Mouse (Mus musculus): ENCODE measurements around the gene H2-DMb2. TPM values are rescaled to one million over a fixed set of nuclear protein-coding genes. Genes with fewer than 3 reads are reported as not detected.

The H2-DMb2 gene
- polyA plus RNA-seq, 1 experiment from 2014 or later: 0.42 TPM

GRCm38 (mm10) chr17:34127475-34127874 lies 15.6 kb upstream of the H2-DMb2 start:
- peaks cover 28% of the 10 kb centered on the region for H3K4me1 ChIP-seq
- no peak overlapping the region for H3K27ac ChIP-seq
- H3K27me3 ChIP-seq: no peaks in the 10 kb centered on the region
- ATAC-seq (ENCODE audit: insufficient number of reproducible peaks, insufficient read depth, low FRiP score, low TSS enrichment): no peak
- 25% methylated on average over 6 of the region's 6 CpGs for WGBS
- 0 out of 2 replicates have a peak, but pooled peaks cover 2% of the 10 kb centered on the region for H3K36me3 ChIP-seq
- H3K9ac ChIP-seq: no peak overlapping the region
- no peak overlapping the region for H3K4me2 ChIP-seq (replicated peaks)
- no peak overlapping the region for H3K4me3 ChIP-seq
- H3K9me3 ChIP-seq: no peaks in the 10 kb centered on the region

GRCm38 (mm10) chr17:34128264-34128937 lies 14.7 kb upstream of the H2-DMb2 start:
- H3K27ac ChIP-seq: no peak overlapping the region
- 22% methylated on average over 13 of the region's 13 CpGs for WGBS
- peak overlapping the region; percentile 9; the same call in 1 of the 2 replicates for H3K4me3 ChIP-seq
- H3K9me3 ChIP-seq: no peaks in the 10 kb centered on the region
- no peaks in the 10 kb centered on the region for H3K27me3 ChIP-seq
- peaks cover 28% of the 10 kb centered on the region for H3K4me1 ChIP-seq
- ATAC-seq (ENCODE audit: insufficient number of reproducible peaks, insufficient read depth, low FRiP score, low TSS enrichment): no peak
- H3K4me2 ChIP-seq (replicated peaks): peak overlapping the region; percentile 23
- 0 out of 2 replicates have a peak, but pooled peaks cover 2% of the 10 kb centered on the region for H3K36me3 ChIP-seq
- no peak overlapping the region for H3K9ac ChIP-seq

GRCm38 (mm10) chr17:34128944-34129791 lies 13.9 kb upstream of the H2-DMb2 start:
- Histone ChIP-seq H3K4me3 (peak overlapping the region; percentile 9; the same call in 1 of the 2 replicates), H3K27ac (no peak overlapping the region), H3K4me2 (replicated peaks) (peak overlapping the region; percentile 23), H3K9me3 (no peaks in the 10 kb centered on the region), H3K4me1 (peaks cover 20% of the 10 kb centered on the region), H3K9ac (no peak overlapping the region; the same call in 1 of the 2 replicates), H3K27me3 (no peaks in the 10 kb centered on the region), H3K36me3 (0 out of 2 replicates have a peak, but pooled peaks cover 2% of the 10 kb centered on the region)
- no peak for ATAC-seq (ENCODE audit: insufficient number of reproducible peaks, insufficient read depth, low FRiP score, low TSS enrichment)
- WGBS: 19% methylated on average over 18 of the region's 18 CpGs

GRCm38 (mm10) chr17:34130073-34130947 lies 12.8 kb upstream of the H2-DMb2 start:
- no peak overlapping the region for H3K4me3 ChIP-seq
- 0 out of 2 replicates have a peak, but pooled peaks cover 2% of the 10 kb centered on the region for H3K36me3 ChIP-seq
- H3K4me1 ChIP-seq: peaks cover 20% of the 10 kb centered on the region
- no peaks in the 10 kb centered on the region for H3K9me3 ChIP-seq
- no peaks in the 10 kb centered on the region for H3K27me3 ChIP-seq
- H3K4me2 ChIP-seq (replicated peaks): no peak overlapping the region
- no peak overlapping the region for H3K9ac ChIP-seq
- no peak for ATAC-seq (ENCODE audit: insufficient number of reproducible peaks, insufficient read depth, low FRiP score, low TSS enrichment)
- H3K27ac ChIP-seq: no peak overlapping the region
- WGBS: 81% methylated on average over 19 of the region's 19 CpGs

- Histone ChIP-seq H3K27ac (no peak overlapping the region), H3K9ac (no peak overlapping the region), H3K4me1 (peaks cover 19% of the 10 kb centered on the region), H3K4me2 (replicated peaks) (no peak overlapping the region), H3K4me3 (no peak overlapping the region), H3K27me3 (peaks cover 9% of the 10 kb centered on the region), H3K36me3 (no peaks in the 10 kb centered on the region), H3K9me3 (no peaks in the 10 kb centered on the region)
- WGBS: 62% methylated on average over 7 of the region's 7 CpGs
- ATAC-seq (ENCODE audit: insufficient number of reproducible peaks, insufficient read depth, low FRiP score, low TSS enrichment): no peak
These were observed 11.2 kb upstream of the H2-DMb2 start for GRCm38 (mm10) chr17:34131911-34132310.

GRCm38 (mm10) chr17:34133289-34133688 lies 9.8 kb upstream of the H2-DMb2 start:
- H3K4me1 ChIP-seq: peaks cover 11% of the 10 kb centered on the region
- no peak overlapping the region for H3K9ac ChIP-seq
- H3K9me3 ChIP-seq: no peaks in the 10 kb centered on the region
- ATAC-seq (ENCODE audit: insufficient number of reproducible peaks, insufficient read depth, low FRiP score, low TSS enrichment): no peak
- H3K4me2 ChIP-seq (replicated peaks): no peak overlapping the region
- H3K27me3 ChIP-seq: peaks cover 20% of the 10 kb centered on the region
- H3K4me3 ChIP-seq: no peak overlapping the region
- WGBS: 85% methylated on average over 11 of the region's 11 CpGs
- no peaks in the 10 kb centered on the region for H3K36me3 ChIP-seq
- no peak overlapping the region for H3K27ac ChIP-seq

- H3K4me3 ChIP-seq: no peak overlapping the region
- ATAC-seq (ENCODE audit: insufficient number of reproducible peaks, insufficient read depth, low FRiP score, low TSS enrichment): no peak
- no peaks in the 10 kb centered on the region for H3K9me3 ChIP-seq
- no peaks in the 10 kb centered on the region for H3K36me3 ChIP-seq
- H3K4me2 ChIP-seq (replicated peaks): no peak overlapping the region
- H3K27ac ChIP-seq: no peak overlapping the region
- H3K9ac ChIP-seq: no peak overlapping the region
- 86% methylated on average over 3 of the region's 3 CpGs for WGBS
- H3K27me3 ChIP-seq: peaks cover 30% of the 10 kb centered on the region
- H3K4me1 ChIP-seq: peaks cover 1% of the 10 kb centered on the region
These were observed 8.7 kb upstream of the H2-DMb2 start for GRCm38 (mm10) chr17:34134451-34134850.

GRCm38 (mm10) chr17:34135297-34136224 lies 7.5 kb upstream of the H2-DMb2 start:
- Histone ChIP-seq H3K9ac (no peak overlapping the region), H3K27ac (no peak overlapping the region), H3K9me3 (no peaks in the 10 kb centered on the region), H3K4me3 (peak overlapping the region; percentile 33), H3K4me1 (peaks cover 8% of the 10 kb centered on the region; the same call in 1 of the 2 replicates), H3K4me2 (replicated peaks) (peak overlapping the region; percentile 60), H3K27me3 (peaks cover 39% of the 10 kb centered on the region), H3K36me3 (no peaks in the 10 kb centered on the region)
- peak; percentile 90 for ATAC-seq (ENCODE audit: insufficient number of reproducible peaks, insufficient read depth, low FRiP score, low TSS enrichment)
- 7% methylated on average over 31 of the region's 31 CpGs for WGBS

- Histone ChIP-seq H3K9me3 (no peaks in the 10 kb centered on the region), H3K4me2 (replicated peaks) (no peak overlapping the region), H3K27me3 (peaks cover 47% of the 10 kb centered on the region), H3K4me3 (no peak overlapping the region), H3K27ac (no peak overlapping the region), H3K9ac (no peak overlapping the region), H3K36me3 (no peaks in the 10 kb centered on the region), H3K4me1 (peaks cover 11% of the 10 kb centered on the region; the same call in 1 of the 2 replicates)
- ATAC-seq (ENCODE audit: insufficient number of reproducible peaks, insufficient read depth, low FRiP score, low TSS enrichment): no peak
- 76% methylated on average over 7 of the region's 7 CpGs for WGBS
These were observed 5.5 kb upstream of the H2-DMb2 start for GRCm38 (mm10) chr17:34137601-34138000.

- peaks cover 47% of the 10 kb centered on the region for H3K27me3 ChIP-seq
- ATAC-seq (ENCODE audit: insufficient number of reproducible peaks, insufficient read depth, low FRiP score, low TSS enrichment): no peak
- H3K36me3 ChIP-seq: no peaks in the 10 kb centered on the region
- no peak overlapping the region for H3K9ac ChIP-seq
- H3K4me1 ChIP-seq: peaks cover 20% of the 10 kb centered on the region
- no peaks in the 10 kb centered on the region for H3K9me3 ChIP-seq
- H3K4me3 ChIP-seq: no peak overlapping the region
- no peak overlapping the region for H3K27ac ChIP-seq
- peak overlapping the region; percentile 66; the same call in 1 of the 2 replicates for H3K4me2 ChIP-seq (replicated peaks)
- WGBS: 67% methylated on average over 7 of the region's 7 CpGs
These were observed 4.5 kb upstream of the H2-DMb2 start for GRCm38 (mm10) chr17:34138655-34139054.

Data from embryonic facial prominence, embryonic 12.5 days (tissue).